Mouse (Mus musculus) telencephalon, adult 2 months (tissue): ENCODE measurements around the gene Rab17.

Experiments
- DNase-seq: peaks from one replicate; pipeline ENCODE4 v3.0.0-alpha.2; 2011; ENCODE audit warnings: low read depth, low spot score

The Rab17 gene

DNA sequence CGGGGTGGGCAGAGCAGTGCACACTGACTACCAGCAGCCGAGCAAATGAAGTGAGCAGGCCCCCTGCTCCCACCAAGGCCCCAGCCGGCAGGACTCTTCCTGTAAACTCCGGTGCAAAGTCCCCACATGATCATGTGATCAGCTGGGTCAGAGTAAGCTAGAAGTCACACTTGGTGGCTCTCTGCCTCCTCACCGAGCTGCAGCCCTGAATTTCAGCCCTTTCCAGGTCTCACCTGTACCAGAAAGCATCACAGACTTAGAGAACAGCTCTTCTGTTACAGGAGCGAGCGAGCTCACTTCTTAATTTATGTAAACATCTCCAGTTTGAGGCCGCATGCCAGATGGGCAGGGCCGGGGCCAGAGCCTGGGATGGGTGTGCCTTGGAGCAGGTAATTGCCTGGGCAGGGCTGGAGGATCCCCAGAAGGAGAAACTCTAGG is at the start of gene Rab17:
Rab17 (minus strand) TSS at position 315 of the 438 bp plus-strand sequence.
- DNase-seq, result no peak

DNA sequence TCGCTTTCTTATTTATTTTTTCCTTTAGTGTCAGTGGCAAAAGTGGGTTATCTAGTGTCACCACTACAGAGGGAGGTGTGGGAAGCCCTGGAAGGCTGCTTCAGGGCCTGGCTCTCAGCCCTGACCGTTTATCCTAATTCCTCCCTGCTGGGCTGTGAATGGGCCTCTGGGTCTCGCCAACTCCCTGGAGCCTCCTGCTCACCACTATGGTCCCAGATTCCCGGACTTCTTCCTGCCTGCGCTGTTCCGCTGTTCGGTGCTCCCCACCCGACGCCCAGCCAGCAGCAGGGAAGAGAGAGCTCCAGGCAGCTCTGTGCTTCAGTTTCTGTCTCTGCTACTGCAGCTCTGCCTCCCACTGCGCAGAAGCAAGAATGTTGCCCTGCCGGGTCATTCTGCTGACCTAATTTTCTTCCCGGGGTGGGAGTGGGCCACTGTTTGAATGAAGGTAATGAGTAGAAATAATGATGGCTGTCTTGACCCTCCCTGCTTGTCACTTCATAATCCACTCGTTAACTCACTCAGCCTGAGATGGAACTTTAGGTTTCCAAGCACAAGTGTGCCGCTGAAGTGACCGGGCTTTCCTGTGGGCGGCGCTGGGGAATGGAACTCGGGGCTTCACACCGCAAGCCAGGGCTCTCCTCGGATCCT is 47.8 kb upstream of the Rab17 start:
- DNase-seq, result no peak

DNA sequence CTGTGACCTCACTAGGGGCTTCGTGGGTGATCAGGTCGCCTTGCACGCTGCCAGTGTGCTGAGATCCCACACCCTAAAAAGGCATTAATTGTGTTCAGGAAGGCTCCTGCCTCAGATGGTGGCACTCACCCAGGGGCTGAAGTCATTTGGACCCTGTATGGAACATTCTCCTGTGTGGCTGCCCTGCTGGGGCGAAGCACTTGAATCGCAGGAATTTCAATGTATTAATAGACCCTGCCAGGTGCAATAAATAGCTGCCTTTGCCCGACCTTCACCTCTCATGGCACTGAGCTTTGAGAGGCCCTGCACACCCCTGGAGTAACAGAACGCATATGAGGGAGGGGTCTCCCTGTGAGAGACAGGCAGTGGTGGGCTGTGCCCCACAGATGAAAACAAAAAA is 46.1 kb upstream of the Rab17 start:
- DNase-seq, result no peak

DNA sequence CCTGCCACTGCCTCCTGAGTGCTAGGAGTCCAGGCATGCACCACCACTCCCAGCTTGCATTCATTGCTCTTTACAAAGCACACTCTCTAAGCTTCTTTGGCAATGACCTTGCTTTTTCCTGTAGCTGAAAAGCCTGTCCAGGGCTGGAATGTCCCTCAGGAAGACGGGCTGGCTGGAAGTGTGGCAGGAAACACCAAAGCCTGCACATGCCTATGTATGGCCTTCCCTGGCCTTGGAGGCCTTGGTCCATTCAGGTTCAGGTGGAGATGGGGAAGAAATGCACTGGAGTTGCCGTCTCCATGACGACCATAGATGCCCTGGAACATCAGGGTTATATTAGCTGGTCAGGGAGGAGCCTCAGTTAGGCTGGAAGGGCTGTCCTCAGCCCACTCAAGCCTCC is 44.3 kb upstream of the Rab17 start:
- no peak for DNase-seq

DNA sequence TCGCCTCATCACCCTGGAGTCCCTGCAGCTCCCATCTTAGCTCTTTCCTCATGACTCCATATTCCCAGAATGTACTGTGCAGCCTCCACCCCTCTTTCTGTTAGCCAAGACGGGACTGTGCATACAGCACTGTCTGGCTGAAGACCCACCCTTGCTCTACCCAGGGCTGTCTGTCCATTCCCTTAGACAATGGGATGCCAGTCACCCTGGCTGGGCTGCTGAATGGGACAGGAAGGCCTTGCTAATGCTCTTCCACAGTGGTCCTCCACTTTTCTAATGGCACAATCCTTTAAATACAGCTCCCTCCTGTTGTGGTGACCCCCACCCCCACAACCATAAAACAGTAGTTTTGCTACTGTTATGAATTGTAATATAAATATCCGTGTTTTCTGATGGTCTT is 41.9 kb upstream of the Rab17 start:
- DNase-seq, result no peak

DNA sequence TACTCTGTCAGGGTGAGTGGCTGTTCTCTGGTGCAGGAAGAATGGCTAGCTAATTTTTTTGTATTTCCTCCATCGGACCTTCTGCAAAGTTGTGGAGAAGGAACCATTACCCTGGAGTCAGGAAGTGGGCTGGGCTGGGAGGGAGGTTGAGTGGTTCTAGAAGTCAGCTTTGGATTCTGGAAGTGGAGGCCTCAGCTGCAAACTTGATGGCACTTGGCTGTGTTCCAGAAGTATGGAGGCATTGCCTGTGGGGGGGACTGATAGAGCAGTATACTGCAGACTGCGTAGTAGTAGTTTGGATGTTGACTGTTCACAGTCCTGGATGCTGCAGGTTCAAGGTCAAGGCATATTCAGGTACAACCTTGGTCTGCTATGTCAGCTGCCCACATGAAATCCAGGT is 41.3 kb upstream of the Rab17 start:
- no peak for DNase-seq

DNA sequence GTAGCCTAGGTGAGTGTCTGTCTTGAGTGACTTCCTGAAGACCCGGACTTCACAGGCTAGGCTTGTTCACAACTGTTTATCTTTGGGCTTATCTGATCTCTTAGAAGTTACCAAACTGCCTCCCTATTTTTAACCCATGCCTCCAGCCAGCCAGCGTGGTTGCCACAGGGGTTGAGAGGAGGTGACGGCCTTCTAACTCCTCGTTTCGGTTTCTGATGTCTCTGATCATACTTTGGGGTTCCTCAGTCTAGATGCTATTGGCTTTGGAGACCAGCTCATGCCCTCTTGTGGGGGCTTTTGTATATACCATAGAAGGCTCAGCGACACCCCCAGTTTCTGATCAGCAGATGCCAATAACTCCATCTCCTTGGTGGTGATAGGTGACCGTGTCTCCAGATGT is 40.8 kb upstream of the Rab17 start:
- no peak for DNase-seq

DNA sequence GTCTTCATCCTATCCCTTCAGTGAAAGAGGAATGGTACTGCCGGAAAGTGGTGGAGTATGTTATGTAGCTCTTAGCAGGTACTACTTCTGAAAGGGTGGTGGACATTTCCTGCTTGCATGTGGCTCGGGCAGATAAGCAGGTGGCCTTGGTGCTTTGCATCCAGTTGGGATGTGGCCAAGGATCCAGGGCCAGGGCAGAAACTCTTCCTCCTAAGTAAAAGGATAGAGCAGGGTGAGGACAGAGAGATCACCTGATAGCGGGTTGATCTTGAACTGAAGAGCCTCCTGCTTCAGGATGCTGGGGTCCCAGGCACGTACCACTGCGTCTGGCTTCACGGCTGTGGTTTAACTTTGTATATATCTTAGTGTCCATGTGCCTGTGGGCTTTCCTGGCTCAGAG is 39.8 kb upstream of the Rab17 start:
- no peak for DNase-seq

DNA sequence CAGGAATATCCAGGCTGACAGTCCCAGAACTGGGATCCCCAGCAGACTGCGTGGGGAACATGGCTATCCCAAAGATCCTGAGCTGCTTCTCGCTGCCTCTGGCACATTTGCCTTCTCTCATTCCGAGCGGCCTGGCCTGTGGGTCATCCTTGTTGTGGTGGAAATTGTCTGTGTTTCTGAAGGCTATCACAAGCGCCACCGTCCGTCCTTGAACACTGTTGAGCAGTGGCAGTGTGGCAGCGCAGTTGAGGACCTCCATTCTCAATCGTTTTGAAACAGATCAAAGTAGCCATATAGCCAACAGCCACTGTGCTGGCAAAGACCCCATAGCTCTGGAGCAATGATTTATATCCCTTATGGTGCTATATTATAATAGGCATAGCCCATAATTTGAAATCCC is 39.3 kb upstream of the Rab17 start:
- no peak for DNase-seq

DNA sequence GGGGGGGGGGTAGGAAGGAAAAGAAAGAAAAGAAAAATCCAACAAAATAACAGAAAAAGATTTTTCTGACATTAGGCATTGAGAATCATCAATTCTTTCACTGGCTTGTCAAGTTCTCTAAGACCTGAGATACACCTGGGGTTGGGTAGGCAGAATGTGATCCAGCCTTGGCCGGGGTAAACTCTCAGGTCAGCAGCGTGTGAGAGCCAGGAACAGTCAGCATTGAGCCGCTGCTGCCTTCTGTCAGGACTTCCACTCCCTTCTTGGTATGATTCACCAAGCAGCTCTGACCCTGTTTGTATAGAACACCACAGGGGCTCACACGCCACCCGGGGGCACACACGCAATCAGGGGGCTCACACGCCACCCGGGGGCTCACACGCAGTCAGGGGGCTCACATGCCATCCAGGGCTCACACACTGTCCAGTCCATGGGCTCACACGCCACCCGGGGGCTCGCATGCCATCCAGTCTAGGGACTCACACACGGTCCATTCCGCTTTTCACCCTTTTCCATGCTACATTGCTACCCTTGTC is 38.8 kb upstream of the Rab17 start:
- no peak for DNase-seq

DNA sequence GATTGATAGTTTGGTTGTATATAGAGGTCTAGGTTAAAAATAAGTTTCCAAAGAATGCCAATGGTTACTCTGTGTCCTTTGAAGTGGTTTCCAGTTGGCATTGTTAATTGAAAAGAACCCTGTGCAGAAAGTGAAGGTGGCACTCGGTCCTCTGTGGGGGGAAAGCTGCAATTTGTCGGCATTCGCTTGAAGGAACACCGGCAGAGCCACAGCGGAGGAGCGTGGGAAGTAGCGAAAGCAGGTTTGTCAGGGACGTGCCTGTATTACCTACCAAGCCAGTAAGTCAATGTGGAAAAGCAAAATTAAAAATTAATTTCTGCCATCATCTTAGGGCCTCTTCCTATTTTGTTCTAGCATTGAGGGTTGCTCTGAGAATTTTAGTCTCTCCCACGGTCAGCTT is 37.2 kb upstream of the Rab17 start:
- no peak for DNase-seq

DNA sequence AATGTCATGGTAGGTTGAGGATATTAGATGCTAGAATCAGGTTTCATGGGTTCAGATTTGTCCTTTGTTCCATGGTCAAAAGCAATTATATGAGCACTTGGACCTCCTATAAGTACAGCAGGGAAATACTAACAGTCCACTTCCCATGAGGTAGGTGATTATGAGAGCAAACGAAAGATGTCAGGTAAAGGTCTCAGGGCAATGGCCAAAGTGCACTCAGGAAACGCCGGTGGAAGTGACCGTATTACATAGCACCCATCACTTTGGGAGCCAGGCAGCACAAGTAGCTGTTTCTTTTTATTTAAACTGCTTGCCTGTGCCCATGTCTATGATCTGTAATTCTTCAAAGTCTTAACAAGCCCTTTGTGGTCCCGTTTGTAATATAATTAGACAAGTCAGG is 36.6 kb upstream of the Rab17 start:
- no peak for DNase-seq

DNA sequence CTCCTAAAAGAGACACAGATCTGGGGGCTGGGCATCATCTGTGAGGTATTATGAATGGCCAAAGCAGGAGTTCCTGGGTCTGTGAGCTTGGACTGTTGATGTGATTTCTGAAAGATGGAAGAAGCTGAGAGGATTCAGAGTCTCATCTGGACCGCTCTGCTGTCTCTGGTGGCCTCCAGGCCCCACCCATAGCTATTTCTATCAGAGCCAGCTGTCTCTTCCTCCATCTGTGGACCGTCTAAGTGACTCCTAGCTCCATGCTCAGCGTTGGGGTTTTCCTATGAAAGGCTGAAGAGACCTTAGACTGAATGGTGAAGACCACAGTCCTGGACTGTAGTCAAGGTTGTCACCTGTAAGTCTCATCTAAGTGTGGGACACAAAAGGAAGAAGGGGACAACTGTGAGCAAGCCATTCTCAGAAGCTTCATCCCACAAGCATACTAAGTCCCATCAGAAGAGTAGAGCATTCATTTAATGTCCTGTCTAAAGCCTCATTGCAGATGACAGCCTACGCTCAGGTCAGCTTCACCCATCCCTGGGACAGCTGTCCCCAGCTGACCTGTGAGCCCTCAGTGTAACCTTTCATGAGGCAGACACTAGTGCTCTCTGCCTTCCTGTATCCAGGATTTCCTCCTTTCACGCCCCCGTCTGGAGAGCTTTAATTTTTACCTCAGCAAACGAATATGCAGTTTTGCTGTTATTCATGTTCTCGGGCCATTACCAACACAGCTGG is 34.2 kb upstream of the Rab17 start:
- DNase-seq, result no peak

DNA sequence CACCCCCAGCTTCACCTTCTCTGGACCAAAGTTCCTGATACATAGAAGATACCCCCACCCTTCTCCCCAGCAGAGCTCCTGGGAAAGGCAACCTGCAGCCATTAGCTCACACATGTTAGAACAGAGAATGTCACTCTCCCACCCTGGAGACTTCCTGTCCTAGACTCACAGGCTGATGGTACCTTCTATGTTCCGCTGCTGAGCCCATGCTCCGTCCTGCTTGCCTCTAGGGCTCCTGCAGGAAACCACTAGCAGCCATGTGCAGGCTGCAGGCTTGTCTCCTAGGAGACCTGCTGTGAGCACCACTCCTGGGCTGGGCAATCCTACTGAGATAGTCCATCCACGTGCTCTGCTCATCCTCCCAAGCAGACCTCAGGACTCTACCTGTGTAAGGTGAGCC is 33.2 kb upstream of the Rab17 start:
- no peak for DNase-seq

DNA sequence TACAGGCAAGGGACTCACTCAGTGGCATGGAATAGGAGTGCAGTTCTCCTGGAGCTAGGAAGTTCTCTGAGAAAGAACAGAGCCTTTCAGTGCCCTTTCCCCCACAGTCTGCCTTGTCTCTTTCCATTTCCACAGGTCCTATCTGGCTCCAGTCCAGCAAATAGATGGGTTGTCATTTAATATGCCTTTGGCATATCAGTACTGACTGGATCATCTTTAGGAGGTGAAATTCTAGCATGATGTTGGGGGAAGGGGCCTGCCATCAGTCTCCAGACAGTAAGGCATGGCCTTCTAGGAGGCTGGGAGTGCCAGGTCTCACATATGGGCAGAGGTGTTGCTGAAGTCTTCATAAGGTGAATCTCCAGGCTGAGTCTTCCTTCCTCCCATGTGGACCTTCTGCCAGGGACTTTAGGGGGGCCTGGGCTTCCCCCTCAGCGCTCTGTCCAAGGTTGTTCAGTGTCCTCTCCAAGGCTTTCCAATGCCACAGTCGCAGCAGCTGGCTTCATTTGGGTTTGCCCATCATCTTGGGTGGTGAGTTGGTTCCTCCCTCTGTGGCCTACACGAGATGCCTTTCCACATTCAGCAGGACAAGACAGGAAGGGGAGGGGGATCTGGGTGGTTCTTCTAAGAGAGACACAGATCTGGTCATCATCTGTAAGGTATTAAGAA is 32.5 kb upstream of the Rab17 start:
- no peak for DNase-seq

DNA sequence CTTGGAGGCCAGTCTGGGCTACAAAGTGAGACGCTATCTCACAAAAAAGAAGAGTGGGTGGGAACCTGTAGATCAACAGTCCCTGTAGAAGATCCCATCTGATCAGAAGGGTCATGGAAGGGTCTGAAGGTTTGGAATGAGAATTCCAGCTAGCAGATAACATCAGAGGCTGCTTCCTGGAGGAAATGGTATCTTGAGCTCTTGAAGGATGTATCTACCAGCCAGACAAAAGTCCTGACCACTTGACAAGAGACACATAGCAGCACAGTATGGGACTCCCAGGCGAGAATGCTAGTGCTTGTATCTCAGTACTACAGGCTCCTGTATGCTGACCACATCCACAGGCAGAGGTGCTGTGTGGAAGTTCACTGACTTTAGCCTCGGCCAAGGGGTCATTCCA is 31.6 kb upstream of the Rab17 start:
- DNase-seq, result no peak

DNA sequence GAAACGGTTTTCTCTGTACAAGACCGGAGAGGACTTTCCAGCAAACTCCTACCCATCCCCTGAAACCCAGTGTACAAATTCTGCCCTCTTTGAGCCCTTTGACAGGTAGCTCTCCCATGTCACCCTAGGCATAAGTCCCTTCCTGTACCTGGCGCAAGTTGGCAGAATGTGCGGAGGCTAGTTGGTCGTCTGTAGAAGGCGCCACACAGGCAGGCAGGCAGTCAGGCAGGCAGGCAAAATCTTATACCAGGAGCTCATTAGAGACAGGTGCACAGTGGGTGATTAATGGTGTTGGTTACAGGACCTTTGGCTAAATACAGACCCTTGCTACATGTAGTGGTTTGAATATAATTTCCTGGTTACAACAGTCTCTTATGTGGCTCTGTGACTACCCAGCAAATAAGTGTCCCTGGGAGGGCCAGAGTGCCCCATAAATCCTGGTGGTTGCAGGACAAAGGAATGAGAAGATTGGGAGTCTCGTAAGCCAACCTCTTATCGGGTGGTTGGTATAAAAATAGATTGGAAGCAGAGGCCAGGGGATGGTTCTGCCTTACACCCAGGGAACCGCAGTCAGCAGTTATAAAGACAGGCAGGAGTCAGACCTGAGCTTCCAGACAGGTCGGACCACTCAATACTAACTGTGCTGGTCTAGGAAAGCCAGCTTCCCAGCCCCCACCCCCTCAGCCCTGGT is 30.6 kb upstream of the Rab17 start:
- no peak for DNase-seq

DNA sequence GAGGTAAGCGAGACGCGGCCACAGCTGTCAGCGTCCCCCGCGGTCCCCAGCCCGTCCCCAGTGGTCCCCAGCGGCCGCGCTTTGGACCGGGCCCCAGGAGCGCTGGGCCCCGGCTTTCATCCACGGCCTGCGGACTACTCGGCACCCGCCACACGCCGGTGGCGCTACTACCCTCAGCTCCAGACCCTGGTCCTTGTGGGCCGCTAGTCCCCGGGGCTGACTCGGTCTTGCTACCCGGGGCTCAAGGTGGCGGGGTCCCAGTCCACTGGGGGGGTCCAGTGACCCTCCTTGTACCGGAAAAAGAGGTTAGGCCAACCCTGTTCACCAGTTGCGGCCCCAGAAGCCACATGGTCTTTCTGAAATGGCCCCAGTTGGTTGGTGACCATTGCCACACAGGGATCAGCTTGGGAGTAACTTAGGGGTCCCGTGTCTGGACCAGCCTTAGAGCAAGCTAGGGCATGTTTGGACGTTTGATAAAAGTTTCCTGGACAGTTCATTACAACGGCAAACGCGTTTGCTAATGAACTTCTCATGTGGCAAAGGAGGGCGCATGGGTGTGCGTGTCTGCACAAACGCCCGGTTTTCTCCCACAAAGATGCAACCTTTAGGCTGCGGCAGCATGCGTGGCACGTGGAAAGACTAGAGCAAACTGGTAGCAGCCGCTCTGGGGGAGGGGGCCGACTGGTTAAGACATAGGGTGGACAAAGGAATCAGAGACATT is 29.6 kb upstream of the Rab17 start:
- DNase-seq, result no peak

DNA sequence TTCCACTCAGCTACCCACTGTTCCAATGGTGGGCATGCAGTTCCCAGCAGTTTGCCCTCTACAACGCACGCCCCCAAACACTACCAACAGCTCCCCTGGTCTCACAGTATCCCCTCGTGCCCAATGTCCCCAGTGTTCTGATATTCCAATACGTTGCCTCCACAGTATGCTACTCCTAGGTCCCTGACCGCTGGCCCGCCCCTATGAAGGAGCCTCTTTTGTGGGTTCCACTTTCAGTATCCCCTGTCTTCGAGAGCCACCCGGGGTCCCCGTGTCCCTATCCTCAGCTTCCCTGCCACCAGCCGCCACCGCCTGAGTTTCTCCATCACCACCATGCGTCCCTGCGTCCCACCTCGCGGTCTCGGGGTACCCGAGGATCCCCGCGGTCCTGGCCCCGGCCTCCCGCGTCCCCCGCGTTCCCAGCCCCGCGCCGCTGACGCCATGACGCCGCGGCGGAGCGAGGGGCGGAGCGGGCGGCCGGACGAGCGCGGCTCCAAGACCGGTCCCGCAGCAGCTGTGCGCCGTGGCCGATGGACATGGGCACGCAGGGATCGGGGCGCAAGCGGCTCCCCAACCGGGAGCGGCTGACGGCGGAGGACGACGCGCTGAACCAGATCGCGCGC is 28.9 kb upstream of the Rab17 start, which contains the start of gene Lrrfip1:
Lrrfip1 (plus strand) TSS at position 470 of the 623 bp plus-strand sequence.
- DNase-seq, result no peak

DNA sequence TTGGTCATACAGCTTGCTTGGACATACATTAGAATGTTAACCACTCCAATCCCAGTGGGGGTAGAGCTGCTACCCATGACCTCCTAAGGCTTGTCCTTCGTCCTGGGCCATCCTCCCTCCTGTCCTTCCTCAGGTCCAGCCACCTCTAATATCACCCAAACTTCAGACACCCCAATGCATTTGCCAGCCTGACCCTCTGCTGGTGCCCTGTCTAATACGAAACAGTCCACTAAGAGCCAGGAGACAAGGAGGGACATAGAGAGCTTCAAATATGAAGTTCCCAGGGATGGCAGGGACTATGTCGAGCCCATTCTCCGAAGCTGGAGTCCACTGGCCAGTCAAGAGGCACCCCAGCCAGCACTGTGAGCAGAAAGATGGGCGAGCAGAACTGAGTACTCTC is 28.2 kb upstream of the Rab17 start:
- DNase-seq, result no peak

DNA sequence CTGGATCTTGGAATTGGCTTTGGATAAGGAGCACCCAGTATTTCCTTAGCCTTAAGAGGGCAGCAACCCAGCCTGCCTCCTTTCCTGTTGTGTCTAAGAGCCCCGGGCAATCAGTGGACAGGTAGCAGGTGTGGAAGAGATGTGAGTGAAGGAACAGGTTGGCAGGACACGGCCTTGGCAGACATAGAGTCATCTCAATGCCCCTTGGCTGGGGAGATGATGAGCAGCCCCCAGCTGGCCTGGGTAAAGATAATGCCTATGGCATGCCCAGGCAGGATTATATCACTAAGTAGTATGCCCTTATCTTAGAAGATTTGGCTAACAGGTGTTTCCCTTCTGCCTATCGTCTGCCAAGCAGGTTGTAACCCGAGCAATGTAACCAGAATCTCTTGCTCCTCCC is 27.7 kb upstream of the Rab17 start:
- DNase-seq, result no peak
